Mouse (Mus musculus) neural tube, embryonic 11.5 days (tissue): ENCODE measurements around the gene Tspan15. TPM values are rescaled to one million over a fixed set of nuclear protein-coding genes. Genes with fewer than 3 reads are reported as not detected.
A peak's percentile ranks its signal among the peaks of the same experiment; 100 is the strongest.

Source experiments
- ATAC-seq: fragments of 200-750 bp; cut with Nextera tagmentation; 2 replicates; pipeline ENCODE4 v1.8.0; 2017; ENCODE audit warnings: moderate number of reproducible peaks, mild to moderate bottlenecking, moderate TSS enrichment, moderate library complexity; ENCODE audit not compliant: insufficient read depth, low FRiP score, low TSS enrichment
- DNase-seq: peaks from one replicate; pipeline ENCODE4 v3.0.0-alpha.2; 2015; ENCODE audit warnings: low spot score
- H3K27ac ChIP-seq: fragments of 300-500 bp; sonication (generic); 2 replicates; pipeline ENCODE4 v1.5.1; 2014; ENCODE audit warnings: low read depth, mild to moderate bottlenecking, low read length
- H3K27me3 ChIP-seq: fragments of 300-500 bp; sonication (generic); 2 replicates; pipeline ENCODE4 v1.6.1; 2014; ENCODE audit warnings: mild to moderate bottlenecking, low read length, mixed read lengths; ENCODE audit not compliant: control insufficient read depth, insufficient read depth
- H3K36me3 ChIP-seq: fragments of 300-500 bp; sonication (generic); 2 replicates; pipeline ENCODE4 v1.6.1; 2014; ENCODE audit warnings: mild to moderate bottlenecking, low read length, moderate library complexity, mixed read lengths; ENCODE audit not compliant: control insufficient read depth, insufficient read depth
- H3K4me1 ChIP-seq: fragments of 300-500 bp; sonication (generic); 2 replicates; pipeline ENCODE4 v1.6.1; 2014; ENCODE audit warnings: low read length, mixed read lengths; ENCODE audit not compliant: control insufficient read depth, insufficient read depth
- H3K4me2 ChIP-seq: fragments of 300-500 bp; sonication (generic); 2 replicates; pipeline ENCODE4 v1.6.1; 2014; ENCODE audit warnings: low read depth, mild to moderate bottlenecking, moderate library complexity
- H3K4me3 ChIP-seq: fragments of 300-500 bp; sonication (generic); 2 replicates; pipeline ENCODE4 v1.5.1; 2014; ENCODE audit warnings: low read depth, low read length
- H3K9ac ChIP-seq: fragments of 300-500 bp; sonication (generic); 2 replicates; pipeline ENCODE4 v1.6.1; 2014; ENCODE audit warnings: mild to moderate bottlenecking, low read length
- H3K9me3 ChIP-seq: fragments of 300-500 bp; sonication (generic); 2 replicates; pipeline ENCODE4 v1.6.1; 2016; ENCODE audit warnings: low read length; ENCODE audit not compliant: control insufficient read depth
- WGBS: fragments of 180-500 bp; shearing (Covaris S2); extraction: QIAGEN DNeasy Blood & Tissue Kit; methylation state at CpG from one replicate; pipeline ENCODE4 v1.1.7; 2014; 5-methylcytosine and 5-hydroxymethylcytosine counted together
- polyA plus RNA-seq: library from polyadenylated mRNA; unstranded; fragments of >200 nt; fragmentation: Nextera tagmentation; extraction: Ambion mirVana; gene quantifications from 2 replicates; pipeline ENCODE4 v1.2.1, GENCODE M21; 2014

Gene Tspan15
- polyA plus RNA-seq, 1 experiment from 2014 or later = 8.6 TPM

DNA sequence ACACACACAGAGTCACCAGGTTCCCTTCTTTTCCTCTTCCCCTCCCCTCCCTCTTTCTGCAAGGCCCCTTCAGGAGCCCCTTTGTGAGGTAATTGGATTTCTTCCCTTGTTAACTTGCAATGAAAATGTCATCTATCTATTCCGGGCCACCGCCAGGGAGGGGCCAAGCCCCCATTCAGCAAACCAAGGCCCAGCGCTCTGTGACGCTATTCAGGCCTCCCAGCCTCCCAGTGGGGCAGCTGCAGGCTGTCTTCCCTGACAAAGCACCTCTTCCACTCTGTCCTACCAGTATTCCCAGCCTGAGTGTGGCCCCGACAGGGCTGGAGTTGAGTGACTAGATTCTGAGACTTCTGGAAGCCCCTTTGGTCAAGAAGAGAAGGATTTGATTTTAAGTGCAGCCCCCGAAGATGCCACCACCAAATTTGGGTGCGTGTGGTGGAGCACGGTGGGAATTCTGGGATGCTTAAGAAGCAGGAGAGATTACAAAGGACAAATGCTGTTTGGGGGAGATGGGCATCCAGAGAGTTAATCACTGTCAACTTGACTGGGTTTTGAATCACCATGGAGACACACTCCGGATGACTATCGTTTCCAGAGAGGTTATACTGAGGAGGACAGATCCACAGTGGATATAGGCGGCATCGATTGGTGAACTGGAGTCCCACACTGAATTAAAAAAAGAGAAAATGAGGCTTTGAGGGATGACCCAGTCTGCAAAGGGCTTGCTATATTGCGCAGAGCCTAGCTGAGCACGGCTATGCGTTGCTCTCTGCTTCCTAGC lies 56.3 kb downstream of the Tspan15 start:
- peaks cover 9% of the 10 kb centered on the region; the same call in 1 of the 2 replicates for H3K27me3 ChIP-seq
- 39% methylated on average over 15 of the region's 15 CpGs for WGBS
- H3K9ac ChIP-seq = no peak overlapping the region

DNA sequence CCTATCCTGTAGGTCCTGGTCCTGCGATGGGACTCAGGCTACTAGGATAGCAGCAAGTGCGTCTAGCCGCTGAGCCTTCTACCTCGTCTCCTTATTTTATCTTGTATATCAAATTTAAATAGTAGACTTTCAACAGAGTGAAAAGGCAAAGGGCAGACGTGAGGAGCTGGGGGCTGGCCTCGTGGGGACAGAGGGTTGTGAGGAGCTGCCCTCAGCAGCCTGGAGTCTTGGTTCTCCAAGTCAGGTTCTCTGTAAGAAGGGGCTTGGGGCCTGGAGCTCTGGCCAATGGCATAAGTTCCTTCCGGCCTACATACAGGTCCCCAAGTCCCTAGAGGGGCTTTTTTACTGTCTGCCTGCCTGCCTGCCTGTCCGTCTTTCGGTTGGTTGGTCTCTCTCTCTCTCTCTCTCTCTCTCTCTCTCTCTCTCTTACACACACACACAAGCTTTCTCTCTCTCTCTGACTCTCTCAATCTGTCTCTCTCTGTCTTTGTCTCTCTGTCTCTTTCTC lies 57.1 kb downstream of the Tspan15 start:
- no peaks in the 10 kb centered on the region for H3K36me3 ChIP-seq
- DNase-seq = no peak
- 23% methylated on average over 9 of the region's 9 CpGs for WGBS
- H3K4me3 ChIP-seq = no peak overlapping the region
- 0 out of 2 replicates have a peak overlapping the region, but pooled peaks have one; percentile 8 for H3K27ac ChIP-seq
- no peak overlapping the region for H3K4me2 ChIP-seq
- H3K9ac ChIP-seq = no peak overlapping the region
- H3K4me1 ChIP-seq = peaks cover 6% of the 10 kb centered on the region; the same call in 1 of the 2 replicates
- H3K27me3 ChIP-seq = peaks cover 10% of the 10 kb centered on the region; the same call in 1 of the 2 replicates
- H3K9me3 ChIP-seq = no peaks in the 10 kb centered on the region
- ATAC-seq = no peak; the same call in 1 of the 2 replicates

More for the DNA sequence above, 56.3 kb downstream of the Tspan15 start:
- Histone ChIP-seq H3K36me3 (no peaks in the 10 kb centered on the region), H3K4me2 (no peak overlapping the region), H3K9me3 (no peaks in the 10 kb centered on the region), H3K4me1 (peaks cover 6% of the 10 kb centered on the region; the same call in 1 of the 2 replicates), H3K4me3 (no peak overlapping the region), H3K27ac (peak overlapping the region; percentile 31)
- peak; percentile 82 for DNase-seq
- ATAC-seq = peak; percentile 89

DNA sequence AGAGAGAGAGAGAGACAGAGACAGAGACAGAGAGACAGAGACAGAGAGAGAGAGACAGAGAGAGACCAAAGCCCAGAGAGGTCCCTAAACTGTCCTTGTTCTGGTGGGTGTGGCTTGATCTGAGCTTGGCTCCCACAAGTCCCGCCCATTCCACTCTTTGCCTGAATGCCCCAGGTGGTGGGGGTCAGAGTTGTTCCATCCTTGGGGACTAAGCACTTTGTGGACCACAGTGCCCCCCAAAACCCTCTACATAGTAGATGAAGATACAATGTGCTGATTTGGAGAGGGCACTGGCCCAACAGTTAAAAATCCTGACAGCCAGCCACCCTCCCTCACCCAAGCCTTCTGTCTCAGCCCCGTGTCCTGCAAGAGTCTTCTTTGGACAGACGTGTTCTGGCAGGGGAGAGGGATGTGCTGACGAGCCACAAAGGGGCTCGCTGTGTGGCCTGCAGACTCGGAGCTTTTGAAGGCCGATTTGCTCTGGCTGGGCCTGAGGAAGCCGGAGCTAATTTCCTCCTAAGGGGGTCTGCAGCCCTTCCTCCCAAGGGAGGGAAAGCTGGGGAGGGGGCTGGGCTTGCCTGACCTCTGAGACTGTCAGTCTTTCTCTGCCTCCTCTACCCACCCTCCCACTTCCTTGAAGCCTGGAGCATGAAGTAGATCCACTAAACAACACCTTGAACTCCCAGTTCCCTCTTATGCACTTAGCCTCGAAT lies 58.1 kb downstream of the Tspan15 start:
- DNase-seq = no peak
- Histone ChIP-seq H3K4me2 (no peak overlapping the region), H3K27ac (0 out of 2 replicates have a peak overlapping the region, but pooled peaks have one; percentile 0), H3K4me3 (no peak overlapping the region), H3K9me3 (no peaks in the 10 kb centered on the region), H3K36me3 (no peaks in the 10 kb centered on the region), H3K27me3 (peaks cover 11% of the 10 kb centered on the region; the same call in 1 of the 2 replicates), H3K4me1 (peaks cover 6% of the 10 kb centered on the region; the same call in 1 of the 2 replicates), H3K9ac (no peak overlapping the region)
- 3% methylated on average over 9 of the region's 9 CpGs for WGBS
- peak; percentile 74 for ATAC-seq

DNA sequence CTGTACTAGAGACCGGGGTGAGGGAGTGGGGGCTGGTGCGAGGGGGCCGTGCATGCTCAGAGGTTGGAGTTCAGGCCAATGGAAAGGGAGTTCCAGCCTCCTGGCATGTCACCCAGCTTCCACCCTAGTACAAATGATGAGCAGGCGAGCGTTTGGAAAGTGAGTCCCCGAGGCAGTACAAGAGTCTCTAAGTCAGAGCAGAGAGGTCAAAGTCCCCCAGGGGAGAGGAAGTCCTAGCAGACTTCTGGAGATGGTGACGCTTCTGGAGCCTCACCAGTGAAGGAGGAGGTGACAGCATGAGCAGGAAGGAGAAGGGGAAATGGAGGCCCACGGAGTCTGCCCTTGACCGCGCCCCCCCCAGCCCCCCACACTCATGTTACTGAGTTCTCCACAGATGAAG lies 68.6 kb downstream of the Tspan15 start:
- ATAC-seq = no peak
- WGBS = 55% methylated on average over 10 of the region's 10 CpGs

DNA sequence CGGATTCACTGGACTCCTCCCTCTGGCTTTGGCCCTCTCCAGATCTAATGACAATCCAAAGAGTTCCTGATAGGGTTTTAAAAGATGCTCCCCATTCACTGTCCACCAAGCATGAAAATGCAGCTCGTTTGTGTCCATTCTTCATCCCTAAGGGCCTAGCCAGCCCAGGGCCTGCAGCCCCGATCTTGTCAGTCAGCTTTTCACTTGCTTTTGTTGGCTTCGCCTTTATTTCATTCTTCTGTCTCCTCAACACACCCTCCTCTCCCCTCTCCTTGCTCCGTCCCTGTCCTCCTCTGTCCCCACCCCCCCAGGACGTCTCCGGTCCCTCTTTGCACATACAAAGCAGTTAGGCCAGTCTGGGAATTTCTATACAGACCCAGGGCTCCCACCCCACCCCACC lies 81.1 kb downstream of the Tspan15 start:
- DNase-seq = peak; percentile 44
- H3K4me2 ChIP-seq = no peak overlapping the region
- H3K9me3 ChIP-seq = no peaks in the 10 kb centered on the region
- peaks cover 8% of the 10 kb centered on the region for H3K4me1 ChIP-seq
- no peak overlapping the region for H3K4me3 ChIP-seq
- peak; percentile 17; the same call in 1 of the 2 replicates for ATAC-seq
- WGBS = 28% methylated on average over 7 of the region's 7 CpGs
- no peaks in the 10 kb centered on the region for H3K36me3 ChIP-seq
- no peak overlapping the region for H3K27ac ChIP-seq
- peaks cover 38% of the 10 kb centered on the region for H3K27me3 ChIP-seq
- no peak overlapping the region for H3K9ac ChIP-seq

More for the DNA sequence above, 68.6 kb downstream of the Tspan15 start:
- 0 out of 2 replicates have a peak, but pooled peaks cover 4% of the 10 kb centered on the region for H3K4me1 ChIP-seq
- no peak overlapping the region for H3K4me3 ChIP-seq
- H3K27me3 ChIP-seq = no peaks in the 10 kb centered on the region
- DNase-seq = no peak
- H3K36me3 ChIP-seq = no peaks in the 10 kb centered on the region
- H3K27ac ChIP-seq = no peak overlapping the region
- H3K9me3 ChIP-seq = no peaks in the 10 kb centered on the region
- no peak overlapping the region for H3K4me2 ChIP-seq
- H3K9ac ChIP-seq = no peak overlapping the region

DNA sequence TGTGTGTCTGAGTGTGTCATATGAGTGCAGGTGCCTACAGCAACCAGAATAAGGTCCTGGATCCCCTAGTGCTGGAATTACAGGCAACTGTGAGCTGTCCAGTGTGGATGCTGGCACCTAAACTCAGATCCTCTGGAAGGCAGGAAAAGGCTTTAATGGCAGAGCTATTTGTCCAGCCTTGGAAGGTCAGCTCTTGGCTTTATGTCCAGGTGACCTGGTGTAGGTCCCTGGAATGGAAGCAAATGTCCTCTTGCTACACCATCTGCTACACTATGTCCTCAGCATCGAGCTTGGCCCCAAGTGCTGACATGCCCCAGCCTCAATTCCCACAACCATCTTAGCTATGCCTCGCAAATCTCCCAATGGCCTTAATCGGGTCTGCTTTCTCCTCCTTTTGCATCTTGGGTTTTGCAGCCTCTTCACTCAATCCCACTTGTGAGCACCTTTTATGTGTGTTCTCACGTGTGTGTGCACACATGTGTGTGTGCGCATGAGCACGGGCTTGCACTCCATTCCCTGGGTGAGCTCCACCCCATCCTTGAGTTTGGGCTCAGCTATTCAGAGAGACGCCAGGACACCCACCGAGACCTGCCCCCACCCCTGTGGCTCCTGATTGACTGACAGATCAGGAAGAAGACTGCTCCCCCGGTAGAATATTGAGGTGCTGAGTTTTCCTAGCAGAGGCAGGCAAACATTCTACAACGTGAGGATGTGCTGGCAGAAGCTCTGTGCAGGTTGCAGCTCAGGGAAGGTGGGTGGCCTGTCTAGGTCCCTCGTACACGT lies 83.4 kb downstream of the Tspan15 start:
- H3K4me2 ChIP-seq = no peak overlapping the region
- ATAC-seq = no peak
- 52% methylated on average over 12 of the region's 12 CpGs for WGBS
- no peaks in the 10 kb centered on the region for H3K36me3 ChIP-seq
- H3K27me3 ChIP-seq = peaks cover 49% of the 10 kb centered on the region
- H3K27ac ChIP-seq = no peak overlapping the region
- no peaks in the 10 kb centered on the region for H3K9me3 ChIP-seq
- DNase-seq = peak; percentile 8
- H3K4me1 ChIP-seq = peaks cover 8% of the 10 kb centered on the region
- no peak overlapping the region for H3K9ac ChIP-seq
- H3K4me3 ChIP-seq = no peak overlapping the region

DNA sequence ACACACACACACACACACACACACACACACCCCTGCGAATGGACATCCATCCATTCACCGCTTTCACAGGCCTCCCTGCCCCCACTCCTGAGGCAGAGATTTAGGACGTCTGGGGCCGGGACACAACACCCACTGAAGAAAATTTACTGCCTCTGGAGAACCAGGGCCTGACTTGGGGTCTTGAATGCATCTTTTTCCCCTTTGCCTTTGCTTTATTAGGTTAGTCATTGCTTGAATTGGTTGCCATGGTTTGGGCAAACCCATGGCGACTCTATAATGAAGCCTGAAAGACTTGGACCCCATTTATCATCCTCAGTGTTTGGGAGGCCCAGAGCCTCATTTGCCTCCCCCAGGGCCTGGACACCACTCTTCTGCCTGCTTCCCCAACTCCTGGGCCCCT lies 85.1 kb downstream of the Tspan15 start:
- no peak overlapping the region for H3K4me3 ChIP-seq
- no peak overlapping the region for H3K4me2 ChIP-seq
- H3K4me1 ChIP-seq = peaks cover 8% of the 10 kb centered on the region
- no peaks in the 10 kb centered on the region for H3K36me3 ChIP-seq
- DNase-seq (peak; percentile 77), ATAC-seq (peak; percentile 87)
- 27% methylated on average over 5 of the region's 5 CpGs for WGBS
- H3K27me3 ChIP-seq = peaks cover 42% of the 10 kb centered on the region
- no peaks in the 10 kb centered on the region for H3K9me3 ChIP-seq
- no peak overlapping the region for H3K9ac ChIP-seq
- H3K27ac ChIP-seq = no peak overlapping the region

DNA sequence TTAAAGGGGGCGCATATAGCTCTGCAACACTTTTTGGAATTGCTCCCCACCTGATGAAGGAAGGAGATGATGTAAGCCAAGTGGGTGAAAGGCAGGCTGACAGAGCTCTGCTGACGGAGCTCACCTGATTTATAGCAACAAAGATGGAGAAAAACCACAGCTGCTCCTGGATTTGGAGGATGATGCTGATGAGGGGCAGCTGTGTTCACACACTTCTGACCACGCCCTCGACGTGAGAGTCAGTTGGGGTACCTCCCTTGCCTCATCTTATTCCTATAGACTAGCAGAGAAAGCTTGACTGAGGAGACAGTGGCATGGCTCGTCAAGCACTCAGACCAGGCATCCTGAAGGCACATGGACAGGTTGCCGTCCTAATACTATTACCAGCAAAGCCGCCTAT lies 87.2 kb downstream of the Tspan15 start, which contains the start of gene Fam241b:
Fam241b (minus strand) TSS at position 101 of the 400 bp plus-strand sequence.
- H3K4me2 ChIP-seq = no peak within 1 kb of the TSS
- H3K4me1 ChIP-seq = peaks cover 8% of the 10 kb centered on the region
- H3K4me3 ChIP-seq = no peak within 1 kb of the TSS
- 62% methylated on average over 8 of the region's 8 CpGs for WGBS
- peaks cover 36% of the 10 kb centered on the region for H3K27me3 ChIP-seq
- no peaks in the 10 kb centered on the region for H3K36me3 ChIP-seq
- H3K9me3 ChIP-seq = no peaks in the 10 kb centered on the region
- no peak for ATAC-seq
- H3K9ac ChIP-seq = no peak within 1 kb of the TSS
- no peak within 1 kb of the TSS for H3K27ac ChIP-seq
- no peak for DNase-seq
